Mouse (Mus musculus) embryonic facial prominence, embryonic 11.5 days (tissue): ENCODE measurements around the gene A930004D18Rik. TPM values are rescaled to one million over a fixed set of nuclear protein-coding genes. Genes with fewer than 3 reads are reported as not detected.

ENCODE experiments used
- ATAC-seq: fragments of 200-750 bp; cut with Nextera tagmentation; replicated peaks from 2 replicates; pipeline ENCODE4 v1.8.0; 2017; ENCODE audit warnings: low read depth; ENCODE audit not compliant: insufficient number of reproducible peaks, low FRiP score, low TSS enrichment
- DNase-seq: peaks from one replicate; pipeline ENCODE4 v3.0.0-alpha.2; 2015; ENCODE audit warnings: low spot score
- H3K27ac ChIP-seq: fragments of 300-500 bp; sonication (generic); replicated peaks from 2 replicates; pipeline ENCODE4 v1.5.1; 2014; ENCODE audit warnings: mild to moderate bottlenecking, low read depth, low read length, control low read depth
- H3K27me3 ChIP-seq: fragments of 300-500 bp; sonication (generic); 2 replicates; pipeline ENCODE4 v1.6.1; 2014; ENCODE audit warnings: mild to moderate bottlenecking, low read length, moderate library complexity, mixed read lengths; ENCODE audit not compliant: control insufficient read depth, insufficient read depth
- H3K36me3 ChIP-seq: fragments of 300-500 bp; sonication (generic); replicated peaks from 2 replicates; pipeline ENCODE4 v1.6.1; 2014; ENCODE audit warnings: low read depth, mild to moderate bottlenecking, low read length, moderate library complexity, mixed read lengths; ENCODE audit not compliant: control insufficient read depth, insufficient read depth
- H3K4me1 ChIP-seq: fragments of 300-500 bp; sonication (generic); 2 replicates; pipeline ENCODE4 v1.6.1; 2014; ENCODE audit warnings: low read length, mixed read lengths; ENCODE audit not compliant: control insufficient read depth, insufficient read depth
- H3K4me2 ChIP-seq: fragments of 300-500 bp; sonication (generic); 2 replicates; pipeline ENCODE4 v1.6.1; 2014; ENCODE audit warnings: low read depth, mild to moderate bottlenecking, control low read depth, low read length, moderate library complexity
- H3K4me3 ChIP-seq: fragments of 300-500 bp; sonication (generic); 2 replicates; pipeline ENCODE4 v1.5.1; 2014; ENCODE audit warnings: low read depth, low read length, control low read depth
- H3K9ac ChIP-seq: fragments of 300-500 bp; sonication (generic); replicated peaks from 2 replicates; pipeline ENCODE4 v1.6.1; 2014; ENCODE audit warnings: mild to moderate bottlenecking, control low read depth, low read length
- H3K9me3 ChIP-seq: fragments of 300-500 bp; sonication (generic); replicated peaks from 2 replicates; pipeline ENCODE4 v1.6.1; 2016; ENCODE audit warnings: mild to moderate bottlenecking, low read length, inconsistent platforms, mixed read lengths; ENCODE audit not compliant: control insufficient read depth
- WGBS: fragments of 180-500 bp; shearing (Covaris S2); extraction: QIAGEN DNeasy Blood & Tissue Kit; methylation state at CpG from one replicate; pipeline ENCODE4 v1.1.7; 2014; 5-methylcytosine and 5-hydroxymethylcytosine counted together
- polyA plus RNA-seq: library from polyadenylated mRNA; unstranded; fragments of >200 nt; fragmentation: Nextera tagmentation; extraction: Ambion mirVana; gene quantifications from 2 replicates; pipeline ENCODE4 v1.2.1, GENCODE M21; 2014

The A930004D18Rik gene
- polyA plus RNA-seq, 1 experiment from 2014 or later = 9.2 TPM

GRCm38 (mm10) chr2:18064356-18064858 is 26.9 kb upstream of the A930004D18Rik start:
- DNase-seq (peak; percentile 95), ATAC-seq (peak; percentile 96)
- no peaks in the 10 kb centered on the region for H3K9me3 ChIP-seq
- peak overlapping the region; percentile 82 for H3K4me2 ChIP-seq
- H3K36me3 ChIP-seq = peaks cover 4% of the 10 kb centered on the region
- H3K27me3 ChIP-seq = no peaks in the 10 kb centered on the region
- peak overlapping the region; percentile 94 for H3K4me3 ChIP-seq
- no peaks in the 10 kb centered on the region; the same call in 1 of the 2 replicates for H3K4me1 ChIP-seq
- peak overlapping the region; percentile 99 for H3K9ac ChIP-seq
- H3K27ac ChIP-seq = peak overlapping the region; percentile 100
- under 1% methylated on average over 30 of the region's 58 CpGs for WGBS

- H3K4me3 ChIP-seq = peak overlapping the region; percentile 94
- WGBS = 0% methylated on average over 18 of the region's 18 CpGs
- no peaks in the 10 kb centered on the region; the same call in 1 of the 2 replicates for H3K4me1 ChIP-seq
- peak; percentile 17 for ATAC-seq
- H3K9ac ChIP-seq = peak overlapping the region; percentile 99
- DNase-seq = peak; percentile 64
- H3K4me2 ChIP-seq = peak overlapping the region; percentile 82
- H3K9me3 ChIP-seq = no peaks in the 10 kb centered on the region
- H3K27me3 ChIP-seq = no peaks in the 10 kb centered on the region
- peak overlapping the region; percentile 100 for H3K27ac ChIP-seq
- H3K36me3 ChIP-seq = peaks cover 4% of the 10 kb centered on the region
Observed at GRCm38 (mm10) chr2:18063763-18064251, 26.3 kb upstream of the A930004D18Rik start.

GRCm38 (mm10) chr2:18060396-18060795 is 22.9 kb upstream of the A930004D18Rik start:
- Histone ChIP-seq H3K9me3 (no peaks in the 10 kb centered on the region), H3K4me2 (no peak overlapping the region), H3K9ac (no peak overlapping the region), H3K27me3 (no peaks in the 10 kb centered on the region), H3K36me3 (no peaks in the 10 kb centered on the region), H3K27ac (no peak overlapping the region), H3K4me1 (no peaks in the 10 kb centered on the region), H3K4me3 (no peak overlapping the region)
- DNase-seq (peak; percentile 18), ATAC-seq (no peak)
- 54% methylated on average over 1 of the region's 1 CpGs for WGBS

GRCm38 (mm10) chr2:18059891-18060290 is 22.4 kb upstream of the A930004D18Rik start:
- no peaks in the 10 kb centered on the region for H3K36me3 ChIP-seq
- no peaks in the 10 kb centered on the region for H3K9me3 ChIP-seq
- H3K9ac ChIP-seq = no peak overlapping the region
- no peak overlapping the region for H3K4me2 ChIP-seq
- H3K27ac ChIP-seq = no peak overlapping the region
- H3K4me1 ChIP-seq = no peaks in the 10 kb centered on the region
- H3K4me3 ChIP-seq = no peak overlapping the region
- DNase-seq (no peak), ATAC-seq (no peak)
- no peaks in the 10 kb centered on the region for H3K27me3 ChIP-seq
- 82% methylated on average over 1 of the region's 1 CpGs for whole genome bisulfite sequencing

GRCm38 (mm10) chr2:18059063-18059462 is 21.5 kb upstream of the A930004D18Rik start:
- Histone ChIP-seq H3K4me2 (no peak overlapping the region; the same call in 1 of the 2 replicates), H3K9ac (peak overlapping the region; percentile 26; the same call in 1 of the 2 replicates), H3K4me3 (no peak overlapping the region), H3K4me1 (no peaks in the 10 kb centered on the region), H3K9me3 (no peaks in the 10 kb centered on the region), H3K27ac (no peak overlapping the region), H3K36me3 (no peaks in the 10 kb centered on the region), H3K27me3 (no peaks in the 10 kb centered on the region)
- WGBS = 47% methylated on average over 2 of the region's 2 CpGs
- ATAC-seq = no peak
- peak; percentile 15 for DNase-seq

- no peaks in the 10 kb centered on the region for H3K36me3 ChIP-seq
- peak overlapping the region; percentile 99 for H3K27ac ChIP-seq
- peak overlapping the region; percentile 95 for H3K4me2 ChIP-seq
- H3K4me3 ChIP-seq = peak overlapping the region; percentile 64
- H3K4me1 ChIP-seq = no peaks in the 10 kb centered on the region
- ATAC-seq = no peak
- 12% methylated on average over 9 of the region's 9 CpGs for WGBS
- no peaks in the 10 kb centered on the region for H3K27me3 ChIP-seq
- H3K9ac ChIP-seq = peak overlapping the region; percentile 99
- H3K9me3 ChIP-seq = no peaks in the 10 kb centered on the region
- DNase-seq = peak; percentile 39
Observed at GRCm38 (mm10) chr2:18058146-18058708, 20.7 kb upstream of the A930004D18Rik start.

GRCm38 (mm10) chr2:18057336-18058145 is 20.0 kb upstream of the A930004D18Rik start:
- under 1% methylated on average over 48 of the region's 48 CpGs for WGBS
- ATAC-seq = no peak
- no peaks in the 10 kb centered on the region for H3K4me1 ChIP-seq

More at GRCm38 (mm10) chr2:18057336-18058145, 20.0 kb upstream of the A930004D18Rik start:
- peak overlapping the region; percentile 99 for H3K9ac ChIP-seq
- H3K4me3 ChIP-seq = peak overlapping the region; percentile 64
- no peaks in the 10 kb centered on the region for H3K27me3 ChIP-seq
- peak; percentile 58 for DNase-seq
- H3K36me3 ChIP-seq = no peaks in the 10 kb centered on the region
- no peaks in the 10 kb centered on the region for H3K9me3 ChIP-seq
- peak overlapping the region; percentile 99 for H3K27ac ChIP-seq
- H3K4me2 ChIP-seq = peak overlapping the region; percentile 95
